Mouse (Mus musculus): ENCODE measurements around the gene Cnmd. TPM values are rescaled to one million over a fixed set of nuclear protein-coding genes. Genes with fewer than 3 reads are reported as not detected.

Gene Cnmd
- total RNA-seq, 2 experiments from 2014 or later: 1.8 to 2.6 TPM

Other genes starting within 250 kb of the Cnmd start
- gene Kbtbd7, start 235.7 kb downstream of the Cnmd start, total RNA-seq (2021): 10 to 100 TPM; 38.0 to 40.3 TPM
- 1 to 10 TPM in 1 of 2 experiments, under 1 TPM in 1; 0.86 to 1.5 TPM for gene Kbtbd6, start 210.3 kb downstream of the Cnmd start, total RNA-seq (2021)
- 1 to 10 TPM; 6.0 to 6.3 TPM for gene Elf1, start 181.0 kb downstream of the Cnmd start, total RNA-seq (2021)
- gene Wbp4, start 180.7 kb downstream of the Cnmd start, total RNA-seq (2021): 10 to 100 TPM; 44.0 to 47.7 TPM
- 10 to 100 TPM; 87.2 to 89.7 TPM for gene Sugt1, start 74.5 kb downstream of the Cnmd start, total RNA-seq (2021)
- gene Pcdh8, start 109.1 kb upstream of the Cnmd start, total RNA-seq (2021): 10 to 100 TPM; 64.4 to 77.0 TPM